Mouse (Mus musculus): ENCODE data around the gene Tmsb10. TPM values are rescaled to one million over a fixed set of nuclear protein-coding genes. Genes with fewer than 3 reads are reported as not detected.

The Tmsb10 gene
- polyA plus RNA-seq, 1 experiment from 2014 or later: 2,406 TPM

DNA sequence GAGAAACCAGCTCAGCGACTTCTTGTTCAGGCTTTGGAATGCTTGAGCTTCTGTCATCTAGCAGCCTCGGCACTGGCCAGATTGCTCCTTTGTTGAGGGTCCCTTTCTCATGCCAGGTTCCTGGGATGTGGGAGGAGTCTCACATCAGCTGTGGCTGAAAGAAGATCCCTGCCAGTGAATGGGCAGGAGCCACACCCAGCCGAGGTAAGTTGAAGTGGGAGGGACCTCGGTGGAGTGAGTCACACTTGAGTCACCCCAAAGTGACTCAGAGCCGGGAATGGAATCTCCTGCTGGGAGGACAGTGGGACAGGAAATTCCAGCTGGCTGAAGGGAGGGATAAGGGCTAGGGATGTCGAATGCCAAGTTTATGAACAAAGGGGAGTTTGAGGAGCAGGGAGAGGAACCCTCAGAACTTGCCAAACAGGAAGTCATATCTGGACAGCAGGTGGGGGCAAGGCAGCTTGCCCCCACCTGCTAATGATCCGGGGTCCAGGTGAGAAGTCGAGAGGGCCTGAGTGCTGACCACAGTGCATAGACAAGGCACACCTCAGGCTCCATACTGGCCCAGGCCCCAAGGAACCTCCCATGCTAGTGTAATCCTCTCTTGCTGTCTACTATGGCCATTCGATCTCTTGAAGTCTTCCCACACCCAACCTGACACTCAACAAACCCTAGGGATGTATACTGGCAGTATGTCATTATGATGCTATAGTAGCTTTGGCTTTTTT, 31.6 kb downstream of the Tmsb10 start:
- no peak overlapping the region for H3K9ac ChIP-seq
- peak; percentile 40; the same call in 1 of the 2 replicates for ATAC-seq (ENCODE audit: low FRiP score, low read depth)
- no peak overlapping the region for H3K4me2 ChIP-seq (replicated peaks)
- H3K27me3 ChIP-seq: no peaks in the 10 kb centered on the region
- no peaks in the 10 kb centered on the region for H3K9me3 ChIP-seq
- 18% methylated on average over 9 of the region's 9 CpGs for WGBS
- no peaks in the 10 kb centered on the region for H3K36me3 ChIP-seq
- peaks cover 9% of the 10 kb centered on the region for H3K4me1 ChIP-seq
- no peak overlapping the region for H3K27ac ChIP-seq
- H3K4me3 ChIP-seq: no peak overlapping the region

DNA sequence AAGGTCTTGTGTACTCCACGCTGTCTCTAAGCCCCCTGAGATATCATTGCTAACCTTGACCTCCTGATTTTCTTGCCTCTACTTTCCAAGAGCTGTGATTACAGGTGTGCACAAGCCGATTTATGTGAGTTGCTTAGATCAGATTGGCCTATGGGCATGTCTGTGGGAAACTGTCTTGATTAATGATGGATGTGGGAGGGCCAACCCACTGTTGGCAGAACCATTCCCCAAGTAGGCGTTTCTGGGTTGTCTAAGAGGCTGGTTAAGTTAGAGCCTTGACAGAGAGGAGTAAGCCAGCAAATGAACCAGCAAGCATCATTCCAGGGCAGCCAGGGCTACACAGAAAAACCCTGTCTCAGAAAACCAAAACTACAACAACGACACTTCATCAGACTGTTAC, 32.5 kb downstream of the Tmsb10 start:
- peaks cover 9% of the 10 kb centered on the region for H3K4me1 ChIP-seq
- no peaks in the 10 kb centered on the region for H3K36me3 ChIP-seq
- H3K27ac ChIP-seq: no peak overlapping the region
- H3K4me2 ChIP-seq (replicated peaks): no peak overlapping the region
- no peaks in the 10 kb centered on the region for H3K27me3 ChIP-seq
- no peak for ATAC-seq (ENCODE audit: low FRiP score, low read depth)
- H3K9ac ChIP-seq: no peak overlapping the region
- no peaks in the 10 kb centered on the region for H3K9me3 ChIP-seq
- WGBS: 81% methylated on average over 4 of the region's 4 CpGs
- no peak overlapping the region for H3K4me3 ChIP-seq

GRCm38 (mm10) chr6:72923381-72923780, 35.2 kb downstream of the Tmsb10 start:
- H3K27ac ChIP-seq: no peak overlapping the region
- ATAC-seq (ENCODE audit: low FRiP score, low read depth): no peak
- no peak overlapping the region for H3K4me2 ChIP-seq (replicated peaks)
- no peaks in the 10 kb centered on the region for H3K36me3 ChIP-seq
- no peak overlapping the region for H3K4me3 ChIP-seq
- H3K9ac ChIP-seq: no peak overlapping the region
- no peaks in the 10 kb centered on the region for H3K9me3 ChIP-seq
- peaks cover 9% of the 10 kb centered on the region for H3K4me1 ChIP-seq
- 86% methylated on average over 8 of the region's 8 CpGs for WGBS
- H3K27me3 ChIP-seq: no peaks in the 10 kb centered on the region

DNA sequence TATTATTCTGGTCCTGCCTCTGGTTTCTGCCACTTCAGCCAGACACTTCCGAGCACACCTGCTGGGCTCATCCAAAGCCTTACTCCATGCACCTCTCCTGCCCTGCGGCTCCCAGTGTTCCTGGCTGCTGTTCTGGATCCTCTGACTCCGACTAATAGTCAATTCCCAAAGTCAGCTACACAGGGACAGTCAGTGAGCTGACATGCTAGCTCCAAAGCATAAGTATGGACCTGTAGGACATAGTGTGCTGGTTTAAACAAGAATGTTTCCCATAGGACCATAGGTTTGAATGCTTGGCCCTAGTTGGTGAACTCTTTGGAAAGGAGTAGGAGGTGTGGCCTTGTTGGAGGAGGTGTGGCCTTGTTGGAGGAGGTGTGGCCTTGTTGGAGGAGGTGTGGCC, 37.5 kb downstream of the Tmsb10 start:
- 90% methylated on average over 3 of the region's 3 CpGs for WGBS
- H3K4me2 ChIP-seq (replicated peaks): no peak overlapping the region
- H3K9me3 ChIP-seq: no peaks in the 10 kb centered on the region
- no peak overlapping the region for H3K27ac ChIP-seq
- H3K36me3 ChIP-seq: no peaks in the 10 kb centered on the region
- no peaks in the 10 kb centered on the region for H3K27me3 ChIP-seq
- H3K4me3 ChIP-seq: no peak overlapping the region
- H3K4me1 ChIP-seq: no peaks in the 10 kb centered on the region
- ATAC-seq (ENCODE audit: low FRiP score, low read depth): no peak
- no peak overlapping the region for H3K9ac ChIP-seq

DNA sequence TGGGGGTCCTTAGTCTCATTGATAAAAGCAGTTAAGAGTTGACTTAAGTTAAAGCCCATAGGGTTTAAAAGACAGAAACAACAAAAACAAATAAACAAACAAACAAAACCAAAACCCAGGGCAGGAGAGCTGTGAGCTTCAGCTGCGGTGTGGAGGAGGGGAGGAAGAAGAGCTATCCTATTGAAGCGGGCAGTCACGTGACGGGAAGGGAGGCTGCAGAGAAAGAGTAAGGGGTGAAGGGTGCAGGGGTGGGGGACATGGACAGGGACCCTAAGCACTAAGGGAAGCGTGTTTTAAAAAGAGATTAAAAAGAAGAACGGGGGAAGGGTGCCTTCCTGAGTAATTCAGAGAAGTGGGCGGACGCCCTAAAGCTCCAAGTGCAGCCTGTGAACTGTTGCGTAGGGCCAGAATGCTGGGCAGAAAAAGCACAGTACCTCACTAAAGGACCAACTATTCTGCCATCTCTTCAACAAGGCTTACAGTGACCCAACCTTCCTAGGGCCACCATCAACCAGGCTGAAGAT, 40.0 kb downstream of the Tmsb10 start:
- H3K4me2 ChIP-seq (replicated peaks): no peak overlapping the region
- no peaks in the 10 kb centered on the region for H3K36me3 ChIP-seq
- no peaks in the 10 kb centered on the region for H3K9me3 ChIP-seq
- 69% methylated on average over 9 of the region's 9 CpGs for WGBS
- no peaks in the 10 kb centered on the region for H3K4me1 ChIP-seq
- ATAC-seq (ENCODE audit: low FRiP score, low read depth): no peak
- no peak overlapping the region for H3K4me3 ChIP-seq
- H3K9ac ChIP-seq: no peak overlapping the region
- no peak overlapping the region for H3K27ac ChIP-seq
- no peaks in the 10 kb centered on the region for H3K27me3 ChIP-seq

GRCm38 (mm10) chr6:72916330-72916729, 42.2 kb downstream of the Tmsb10 start:
- no peak for ATAC-seq (ENCODE audit: low FRiP score, low read depth)
- H3K9ac ChIP-seq: no peak overlapping the region
- H3K36me3 ChIP-seq: no peaks in the 10 kb centered on the region
- H3K9me3 ChIP-seq: 0 out of 2 replicates have a peak, but pooled peaks cover 1% of the 10 kb centered on the region
- no peaks in the 10 kb centered on the region for H3K4me1 ChIP-seq
- H3K27ac ChIP-seq: no peak overlapping the region
- no peak overlapping the region for H3K4me3 ChIP-seq
- H3K27me3 ChIP-seq: no peaks in the 10 kb centered on the region
- H3K4me2 ChIP-seq (replicated peaks): no peak overlapping the region
- 82% methylated on average over 7 of the region's 7 CpGs for WGBS

GRCm38 (mm10) chr6:72914087-72914749, 44.3 kb downstream of the Tmsb10 start:
- H3K4me3 ChIP-seq: no peak overlapping the region
- no peaks in the 10 kb centered on the region for H3K27me3 ChIP-seq
- no peaks in the 10 kb centered on the region for H3K36me3 ChIP-seq
- ATAC-seq (ENCODE audit: low FRiP score, low read depth): no peak
- H3K4me1 ChIP-seq: no peaks in the 10 kb centered on the region
- H3K4me2 ChIP-seq (replicated peaks): no peak overlapping the region
- no peak overlapping the region for H3K27ac ChIP-seq
- WGBS: 88% methylated on average over 6 of the region's 6 CpGs
- 0 out of 2 replicates have a peak, but pooled peaks cover 5% of the 10 kb centered on the region for H3K9me3 ChIP-seq
- H3K9ac ChIP-seq: no peak overlapping the region

GRCm38 (mm10) chr6:72911261-72911660, 47.3 kb downstream of the Tmsb10 start:
- no peak overlapping the region for H3K27ac ChIP-seq
- no peaks in the 10 kb centered on the region for H3K36me3 ChIP-seq
- H3K9me3 ChIP-seq: 0 out of 2 replicates have a peak, but pooled peaks cover 5% of the 10 kb centered on the region
- no peak for ATAC-seq (ENCODE audit: low FRiP score, low read depth)
- no peak overlapping the region for H3K4me2 ChIP-seq (replicated peaks)
- no peak overlapping the region for H3K9ac ChIP-seq
- no peaks in the 10 kb centered on the region for H3K27me3 ChIP-seq
- H3K4me3 ChIP-seq: no peak overlapping the region
- H3K4me1 ChIP-seq: no peaks in the 10 kb centered on the region
- WGBS: 64% methylated on average over 4 of the region's 4 CpGs

Other genes with a start within 250 kb of the Tmsb10 start
- 46.8 and 47.3 TPM in 2 replicates for gene Tcf7l1, start 169.5 kb downstream of the Tmsb10 start, polyA plus RNA-seq (2015; fragmentation: Nextera tagmentation; extraction: Ambion mirVana)
- 39.3 and 39.7 TPM in 2 replicates for gene Kcmf1, start 58.8 kb downstream of the Tmsb10 start, polyA plus RNA-seq (2015; fragmentation: Nextera tagmentation; extraction: Ambion mirVana)